Mouse (Mus musculus) urinary bladder, postnatal 4 days (tissue): Measurements from ENCODE around the gene Clasp1.

Experiments
- DNase-seq, 2 experiments: peaks; one replicate each; pipeline ENCODE4 v3.0.0; 2021 to 2022; ENCODE audit warnings: low spot score in 2 of 2

Gene Clasp1

GRCm38 (mm10) chr1:118402966-118403365, 14.1 kb downstream of the Clasp1 start:
- DNase-seq, result no peak

GRCm38 (mm10) chr1:118403440-118403839, 14.6 kb downstream of the Clasp1 start:
- no peak for DNase-seq

GRCm38 (mm10) chr1:118407586-118408250, 18.9 kb downstream of the Clasp1 start:
- DNase-seq, result no peak

- no peak for DNase-seq
Measured at GRCm38 (mm10) chr1:118409249-118409648, 20.4 kb downstream of the Clasp1 start.

- DNase-seq, result no peak
Measured at GRCm38 (mm10) chr1:118410824-118411223, 22.0 kb downstream of the Clasp1 start.

GRCm38 (mm10) chr1:118413169-118413568, 24.3 kb downstream of the Clasp1 start:
- no peak for DNase-seq

- no peak for DNase-seq
Measured at GRCm38 (mm10) chr1:118417047-118417730, 28.3 kb downstream of the Clasp1 start.

- DNase-seq, result no peak
Measured at GRCm38 (mm10) chr1:118419399-118419798, 30.5 kb downstream of the Clasp1 start.

GRCm38 (mm10) chr1:118421149-118421548, 32.3 kb downstream of the Clasp1 start:
- no peak for DNase-seq

- no peak for DNase-seq
Measured at GRCm38 (mm10) chr1:118422812-118423211, 34.0 kb downstream of the Clasp1 start.

- DNase-seq, result no peak
Measured at GRCm38 (mm10) chr1:118425982-118426381, 37.1 kb downstream of the Clasp1 start.

- no peak for DNase-seq
Measured at GRCm38 (mm10) chr1:118428354-118429084, 39.7 kb downstream of the Clasp1 start.

- no peak for DNase-seq
Measured at GRCm38 (mm10) chr1:118431548-118431947, 42.7 kb downstream of the Clasp1 start.

- no peak for DNase-seq
Measured at GRCm38 (mm10) chr1:118435001-118435473, 46.2 kb downstream of the Clasp1 start.

GRCm38 (mm10) chr1:118437856-118438255, 49.0 kb downstream of the Clasp1 start:
- no peak for DNase-seq

- DNase-seq, result no peak
Measured at GRCm38 (mm10) chr1:118438332-118438731, 49.5 kb downstream of the Clasp1 start.

GRCm38 (mm10) chr1:118440547-118440946, 51.7 kb downstream of the Clasp1 start:
- DNase-seq, result no peak

GRCm38 (mm10) chr1:118444420-118444819, 55.6 kb downstream of the Clasp1 start:
- no peak for DNase-seq

- DNase-seq, result no peak
Measured at GRCm38 (mm10) chr1:118444988-118445387, 56.1 kb downstream of the Clasp1 start.

- no peak for DNase-seq
Measured at GRCm38 (mm10) chr1:118445441-118445840, 56.6 kb downstream of the Clasp1 start.

- no peak for DNase-seq
Measured at GRCm38 (mm10) chr1:118446006-118446405, 57.1 kb downstream of the Clasp1 start.

GRCm38 (mm10) chr1:118447131-118447530, 58.3 kb downstream of the Clasp1 start:
- no peak for DNase-seq

GRCm38 (mm10) chr1:118448214-118448613, 59.4 kb downstream of the Clasp1 start:
- no peak for DNase-seq
